Mouse (Mus musculus): ENCODE results near the gene Tbx15. TPM values are rescaled to one million over a fixed set of nuclear protein-coding genes. Genes with fewer than 3 reads are reported as not detected.
"Not testable (repeated sequence)": the region's sequence is repeated elsewhere in the genome, so short reads cannot be mapped to it uniquely, and the experiment has no call there.

Tbx15 gene
- polyA plus RNA-seq, 1 experiment from 2014 or later = 0.69 TPM

- H3K27me3 ChIP-seq = no peaks in the 10 kb centered on the region
- H3K4me3 ChIP-seq = no peak overlapping the region
- no peak overlapping the region for H3K27ac ChIP-seq (replicated peaks)
- H3K36me3 ChIP-seq = no peaks in the 10 kb centered on the region
- H3K9ac ChIP-seq (replicated peaks) = no peak overlapping the region
- H3K9me3 ChIP-seq = no peaks in the 10 kb centered on the region
- H3K4me1 ChIP-seq = peaks cover 4% of the 10 kb centered on the region
- no peak for ATAC-seq (replicated peaks)
- H3K4me2 ChIP-seq (replicated peaks) = no peak overlapping the region
Observed at GRCm38 (mm10) chr3:99291386-99291785, 51.2 kb downstream of the Tbx15 start.

- H3K9me3 ChIP-seq = no peaks in the 10 kb centered on the region
Observed at GRCm38 (mm10) chr3:99292531-99292931, 52.4 kb downstream of the Tbx15 start.

GRCm38 (mm10) chr3:99294209-99294608 lies 54.0 kb downstream of the Tbx15 start:
- not testable (repeated sequence) for H3K27ac ChIP-seq (replicated peaks); ATAC-seq (replicated peaks); H3K36me3 ChIP-seq; H3K4me3 ChIP-seq; H3K9me3 ChIP-seq; H3K4me1 ChIP-seq; H3K27me3 ChIP-seq; H3K9ac ChIP-seq (replicated peaks); H3K4me2 ChIP-seq (replicated peaks)
- WGBS = 86% methylated on average over 1 of the region's 1 CpGs

More at GRCm38 (mm10) chr3:99292531-99292931, 52.4 kb downstream of the Tbx15 start:
- Histone ChIP-seq H3K4me2 (replicated peaks) (no peak overlapping the region), H3K27ac (replicated peaks) (no peak overlapping the region), H3K9ac (replicated peaks) (no peak overlapping the region), H3K4me3 (no peak overlapping the region), H3K36me3 (no peaks in the 10 kb centered on the region), H3K4me1 (peaks cover 4% of the 10 kb centered on the region), H3K27me3 (no peaks in the 10 kb centered on the region)
- WGBS = 74% methylated on average over 3 of the region's 3 CpGs
- ATAC-seq (replicated peaks) = no peak

- ATAC-seq (replicated peaks) = no peak
- no peaks in the 10 kb centered on the region for H3K36me3 ChIP-seq
- WGBS = 50% methylated on average over 2 of the region's 2 CpGs
Observed at GRCm38 (mm10) chr3:99295301-99295700, 55.1 kb downstream of the Tbx15 start.

GRCm38 (mm10) chr3:99296186-99296585 lies 56.0 kb downstream of the Tbx15 start:
- no peaks in the 10 kb centered on the region for H3K4me1 ChIP-seq
- no peak overlapping the region for H3K27ac ChIP-seq (replicated peaks)
- H3K4me2 ChIP-seq (replicated peaks) = no peak overlapping the region
- H3K9me3 ChIP-seq = no peaks in the 10 kb centered on the region
- no peak overlapping the region for H3K9ac ChIP-seq (replicated peaks)
- H3K36me3 ChIP-seq = no peaks in the 10 kb centered on the region
- no peak for ATAC-seq (replicated peaks)
- 86% methylated on average over 5 of the region's 5 CpGs for WGBS
- no peaks in the 10 kb centered on the region for H3K27me3 ChIP-seq
- H3K4me3 ChIP-seq = no peak overlapping the region

More at GRCm38 (mm10) chr3:99295301-99295700, 55.1 kb downstream of the Tbx15 start:
- H3K27me3 ChIP-seq = no peaks in the 10 kb centered on the region
- no peak overlapping the region for H3K27ac ChIP-seq (replicated peaks)
- no peaks in the 10 kb centered on the region for H3K9me3 ChIP-seq
- no peak overlapping the region for H3K4me2 ChIP-seq (replicated peaks)
- no peak overlapping the region for H3K9ac ChIP-seq (replicated peaks)
- no peak overlapping the region for H3K4me3 ChIP-seq
- H3K4me1 ChIP-seq = peaks cover 2% of the 10 kb centered on the region

GRCm38 (mm10) chr3:99300846-99301245 lies 60.7 kb downstream of the Tbx15 start:
- no peaks in the 10 kb centered on the region for H3K4me1 ChIP-seq
- H3K9ac ChIP-seq (replicated peaks) = no peak overlapping the region
- H3K36me3 ChIP-seq = no peaks in the 10 kb centered on the region
- no peaks in the 10 kb centered on the region for H3K27me3 ChIP-seq
- no peak overlapping the region for H3K4me2 ChIP-seq (replicated peaks)
- no peak overlapping the region for H3K27ac ChIP-seq (replicated peaks)
- 85% methylated on average over 2 of the region's 2 CpGs for WGBS
- no peak overlapping the region for H3K4me3 ChIP-seq
- ATAC-seq (replicated peaks) = no peak
- no peaks in the 10 kb centered on the region for H3K9me3 ChIP-seq

- 60% methylated on average over 2 of the region's 2 CpGs for WGBS
- no peak overlapping the region for H3K4me2 ChIP-seq (replicated peaks)
- no peaks in the 10 kb centered on the region for H3K9me3 ChIP-seq
- no peaks in the 10 kb centered on the region for H3K4me1 ChIP-seq
- H3K9ac ChIP-seq (replicated peaks) = no peak overlapping the region
- H3K4me3 ChIP-seq = no peak overlapping the region
- no peaks in the 10 kb centered on the region for H3K27me3 ChIP-seq
- no peak overlapping the region for H3K27ac ChIP-seq (replicated peaks)
- no peaks in the 10 kb centered on the region for H3K36me3 ChIP-seq
- ATAC-seq (replicated peaks) = no peak
Observed at GRCm38 (mm10) chr3:99310877-99311276, 70.7 kb downstream of the Tbx15 start.

GRCm38 (mm10) chr3:99311943-99312635 lies 71.9 kb downstream of the Tbx15 start:
- Histone ChIP-seq H3K9me3 (no peaks in the 10 kb centered on the region), H3K4me2 (replicated peaks) (no peak overlapping the region), H3K4me3 (no peak overlapping the region), H3K4me1 (no peaks in the 10 kb centered on the region), H3K27me3 (no peaks in the 10 kb centered on the region), H3K36me3 (no peaks in the 10 kb centered on the region), H3K9ac (replicated peaks) (no peak overlapping the region), H3K27ac (replicated peaks) (no peak overlapping the region)
- no peak for ATAC-seq (replicated peaks)
- WGBS = 42% methylated on average over 7 of the region's 7 CpGs

GRCm38 (mm10) chr3:99322345-99322744 lies 82.2 kb downstream of the Tbx15 start:
- no peak overlapping the region for H3K27ac ChIP-seq (replicated peaks)
- no peak overlapping the region for H3K9ac ChIP-seq (replicated peaks)
- no peak for ATAC-seq (replicated peaks)
- H3K4me1 ChIP-seq = no peaks in the 10 kb centered on the region
- no peaks in the 10 kb centered on the region for H3K27me3 ChIP-seq
- 83% methylated on average over 2 of the region's 2 CpGs for WGBS
- no peak overlapping the region for H3K4me2 ChIP-seq (replicated peaks)
- no peak overlapping the region for H3K4me3 ChIP-seq
- H3K36me3 ChIP-seq = no peaks in the 10 kb centered on the region
- no peaks in the 10 kb centered on the region for H3K9me3 ChIP-seq

- Histone ChIP-seq H3K9me3 (no peaks in the 10 kb centered on the region), H3K27me3 (no peaks in the 10 kb centered on the region), H3K4me1 (no peaks in the 10 kb centered on the region), H3K4me2 (replicated peaks) (no peak overlapping the region), H3K9ac (replicated peaks) (no peak overlapping the region), H3K36me3 (no peaks in the 10 kb centered on the region), H3K27ac (replicated peaks) (no peak overlapping the region), H3K4me3 (no peak overlapping the region)
- ATAC-seq (replicated peaks) = no peak
- 86% methylated on average over 5 of the region's 5 CpGs for WGBS
Observed at GRCm38 (mm10) chr3:99329316-99329715, 89.1 kb downstream of the Tbx15 start.

- Histone ChIP-seq H3K9ac (replicated peaks) (no peak overlapping the region), H3K36me3 (no peaks in the 10 kb centered on the region), H3K4me1 (no peaks in the 10 kb centered on the region), H3K27me3 (no peaks in the 10 kb centered on the region), H3K27ac (replicated peaks) (no peak overlapping the region), H3K9me3 (no peaks in the 10 kb centered on the region), H3K4me3 (no peak overlapping the region), H3K4me2 (replicated peaks) (no peak overlapping the region)
- ATAC-seq (replicated peaks) = no peak
- 92% methylated on average over 8 of the region's 8 CpGs for WGBS
Observed at GRCm38 (mm10) chr3:99331086-99331485, 90.9 kb downstream of the Tbx15 start.

GRCm38 (mm10) chr3:99336866-99337265 lies 96.7 kb downstream of the Tbx15 start:
- 78% methylated on average over 2 of the region's 2 CpGs for WGBS
- Histone ChIP-seq H3K27me3 (no peaks in the 10 kb centered on the region), H3K9ac (replicated peaks) (no peak overlapping the region), H3K9me3 (no peaks in the 10 kb centered on the region), H3K4me2 (replicated peaks) (no peak overlapping the region), H3K36me3 (no peaks in the 10 kb centered on the region), H3K4me1 (no peaks in the 10 kb centered on the region), H3K27ac (replicated peaks) (no peak overlapping the region), H3K4me3 (no peak overlapping the region)
- ATAC-seq (replicated peaks) = no peak

- Histone ChIP-seq H3K9me3 (no peaks in the 10 kb centered on the region), H3K9ac (replicated peaks) (no peak overlapping the region), H3K4me3 (no peak overlapping the region), H3K4me2 (replicated peaks) (no peak overlapping the region), H3K27ac (replicated peaks) (no peak overlapping the region), H3K4me1 (no peaks in the 10 kb centered on the region), H3K27me3 (no peaks in the 10 kb centered on the region), H3K36me3 (no peaks in the 10 kb centered on the region)
- WGBS = 65% methylated on average over 1 of the region's 1 CpGs
- no peak for ATAC-seq (replicated peaks)
Observed at GRCm38 (mm10) chr3:99338756-99339155, 98.6 kb downstream of the Tbx15 start.

Measured in forebrain, embryonic 15.5 days (tissue).